ENCODE assay signal across 10 mouse cellular contexts in genomic region chr4:55077133-55077889, GRCm38 (mm10).
A peak's percentile ranks its signal among the peaks of the same experiment; 100 is the strongest.
DNase-seq lines count a peak whose midpoint lies in the region; ATAC-seq and TF ChIP-seq lines count a peak whose summit lies in the region.
"Had no signal": no experiment of that assay in that cellular context is flagged by ENCODE, and none has a peak within 500 bp of the region (broad histone marks: within the 10 kb centered on the region; RNA-seq: fewer than 3 reads in every experiment).

No protein-coding gene starts in this region.

- ATAC-seq in forebrain, embryonic 16.5 days: peak; percentile 86

- peak; percentile 62; the same call in 1 of the 2 replicates for TF ChIP-seq EP300 in heart, adult 2 months (IDR thresholded peaks at IDR 0.05; ENCODE audit: insufficient read depth, low read depth, low read length)

- H3K4me1 ChIP-seq in heart, adult 2 months (ENCODE audit: control insufficient read depth, insufficient read depth, low read length): peaks cover 11% of the 10 kb centered on the region
- H3K4me1 ChIP-seq in heart, embryonic 10.5 days: peaks cover 7% of the 10 kb centered on the region; the same call in 1 of the 2 replicates
- peaks cover 26% of the 10 kb centered on the region for H3K4me1 ChIP-seq in forebrain, embryonic 16.5 days (replicated peaks; ENCODE audit: control insufficient read depth, insufficient read depth, low read length)
- peaks cover 7% of the 10 kb centered on the region; the same call in 1 of the 2 replicates for H3K4me1 ChIP-seq in limb, embryonic 10.5 days
- H3K4me1 ChIP-seq: liver, embryonic 13.5 days had no signal

- H3K9me3 ChIP-seq in heart, embryonic 10.5 days: no peaks in the 10 kb centered on the region
- H3K9me3 ChIP-seq in forebrain, embryonic 16.5 days (ENCODE audit: control insufficient read depth, low read length): no peaks in the 10 kb centered on the region
- H3K9me3 ChIP-seq in limb, embryonic 10.5 days (replicated peaks): no peaks in the 10 kb centered on the region
- H3K9me3 ChIP-seq: liver, embryonic 13.5 days had no signal

- peaks cover 2% of the 10 kb centered on the region for H3K36me3 ChIP-seq in heart, adult 2 months (ENCODE audit: control insufficient read depth, insufficient read depth, low read length)
- H3K36me3 ChIP-seq in heart, embryonic 10.5 days: peaks cover 83% of the 10 kb centered on the region
- H3K36me3 ChIP-seq in forebrain, embryonic 16.5 days (ENCODE audit: control insufficient read depth, insufficient read depth): peaks cover 41% of the 10 kb centered on the region
- peaks cover 99% of the 10 kb centered on the region for H3K36me3 ChIP-seq in limb, embryonic 10.5 days
- H3K36me3 ChIP-seq: G1E; liver, embryonic 13.5 days had no signal

- H3K27ac ChIP-seq in heart, adult 2 months: peak overlapping the region; percentile 88
- H3K27ac ChIP-seq in heart, embryonic 10.5 days: no peak overlapping the region
- H3K27ac ChIP-seq in forebrain, embryonic 16.5 days (ENCODE audit: low read length): peak overlapping the region; percentile 92
- no peak overlapping the region for H3K27ac ChIP-seq in limb, embryonic 10.5 days
- H3K27ac ChIP-seq: liver, embryonic 13.5 days had no signal

- 34% methylated on average over 11 of the region's 11 CpGs for WGBS in heart, adult 2 months
- WGBS in heart, embryonic 10.5 days: 70% methylated on average over 11 of the region's 11 CpGs
- WGBS in forebrain, embryonic 16.5 days: 23% methylated on average over 11 of the region's 11 CpGs
- WGBS in limb, embryonic 10.5 days: 81% methylated on average over 11 of the region's 11 CpGs

- no peak overlapping the region for H3K4me2 ChIP-seq in forebrain, embryonic 16.5 days (ENCODE audit: low read length)
- H3K4me2 ChIP-seq: liver, embryonic 13.5 days had no signal

- H3K4me3 ChIP-seq in heart, adult 2 months: peak overlapping the region; percentile 33
- H3K4me3 ChIP-seq in heart, embryonic 10.5 days: no peak overlapping the region
- H3K4me3 ChIP-seq in forebrain, embryonic 16.5 days (replicated peaks; ENCODE audit: low read length): no peak overlapping the region
- no peak overlapping the region for H3K4me3 ChIP-seq in limb, embryonic 10.5 days
- H3K4me3 ChIP-seq: liver, embryonic 13.5 days had no signal

- H3K9ac ChIP-seq in heart, adult 2 months (ENCODE audit: low read depth, low read length): peak overlapping the region; percentile 52
- H3K9ac ChIP-seq in forebrain, embryonic 16.5 days (replicated peaks; ENCODE audit: low read depth, low read length): no peak overlapping the region
- H3K9ac ChIP-seq: liver, embryonic 13.5 days had no signal

- peak; percentile 50 to 61 for DNase-seq in heart, adult 2 months
- DNase-seq in heart, embryonic 10.5 days (ENCODE audit: low spot score): no peak
- peak; percentile 31 for DNase-seq in kidney, adult 18-20 months
- peak; percentile 62 for DNase-seq in left cerebral cortex, postnatal 36 days (ENCODE audit: low spot score in 2 of 2)
- DNase-seq in retina, postnatal 7 days (ENCODE audit: low read depth, low spot score): peak; percentile 63
- DNase-seq in limb, embryonic 10.5 days (ENCODE audit: low spot score): no peak
- DNase-seq in ovary, postnatal 10 days (ENCODE audit: low spot score): no peak
- DNase-seq: liver, embryonic 13.5 days had no signal

- intact Hi-C loops in heart, adult 2 months (cut with DNase I): loop anchor here (2.0 to 5.0 kb wide), 6 partner anchors 35 to 133 kb away; partner anchors contain the start of gene Zfp462
- intact Hi-C loops in left cerebral cortex, postnatal 36 days (cut with DNase I): no loop called here

- no peak for TF ChIP-seq CTCF in heart, adult 2 months (IDR thresholded peaks at IDR 0.05)

- no peak; the same call in 1 of the 2 replicates for TF ChIP-seq POLR2A in heart, adult 2 months (IDR thresholded peaks at IDR 0.05; ENCODE audit: insufficient read depth, low read depth, low read length)

- no peaks in the 10 kb centered on the region for H3K79me2 ChIP-seq in heart, adult 2 months (replicated peaks; ENCODE audit: control insufficient read depth, insufficient read depth, low read length)

- no peaks in the 10 kb centered on the region for H3K27me3 ChIP-seq in heart, adult 2 months (ENCODE audit: control insufficient read depth, insufficient read depth, low read length)
- H3K27me3 ChIP-seq in heart, embryonic 10.5 days (ENCODE audit: insufficient read depth, poor library complexity, severe bottlenecking): no peaks in the 10 kb centered on the region
- no peaks in the 10 kb centered on the region for H3K27me3 ChIP-seq in forebrain, embryonic 16.5 days (replicated peaks; ENCODE audit: control insufficient read depth, insufficient read depth, low read length)
- H3K27me3 ChIP-seq in limb, embryonic 10.5 days (ENCODE audit: low read depth, poor library complexity, severe bottlenecking): no peaks in the 10 kb centered on the region
- H3K27me3 ChIP-seq: liver, embryonic 13.5 days had no signal

Comparison
In these comparisons a context has a peak if more than half of its experiments do, and no peak if none do; other contexts are left out.
1. DNase-seq: peak in heart, adult 2 months (2 of 2), kidney, adult 18-20 months (single experiment), left cerebral cortex, postnatal 36 days (2 of 2) and retina, postnatal 7 days (single experiment); none in heart, embryonic 10.5 days (single experiment), limb, embryonic 10.5 days (single experiment) and ovary, postnatal 10 days (single experiment).
2. H3K27ac ChIP-seq: peak in heart, adult 2 months (single experiment) and forebrain, embryonic 16.5 days (single experiment); none in heart, embryonic 10.5 days (single experiment) and limb, embryonic 10.5 days (single experiment).